Mouse (Mus musculus) liver, embryonic 15.5 days (tissue): ENCODE measurements around the gene Eng. TPM values are rescaled to one million over a fixed set of nuclear protein-coding genes. Genes with fewer than 3 reads are reported as not detected.

Experiments
- ATAC-seq: fragments of 200-750 bp; cut with Nextera tagmentation; 2 replicates; pipeline ENCODE4 v1.8.0; 2017; ENCODE audit warnings: moderate number of reproducible peaks, mild to moderate bottlenecking, moderate library complexity; ENCODE audit not compliant: insufficient read depth
- H3K27ac ChIP-seq: fragments of 300-500 bp; sonication (generic); replicated peaks from 2 replicates; pipeline ENCODE4 v1.5.1; 2015; ENCODE audit warnings: mild to moderate bottlenecking, inconsistent platforms
- H3K27me3 ChIP-seq: fragments of 300-500 bp; sonication (generic); 2 replicates; pipeline ENCODE4 v1.6.1; 2015; ENCODE audit warnings: mild to moderate bottlenecking, inconsistent platforms
- H3K36me3 ChIP-seq: fragments of 300-500 bp; sonication (generic); replicated peaks from 2 replicates; pipeline ENCODE4 v1.6.1; 2015; ENCODE audit warnings: moderate library complexity, mild to moderate bottlenecking, inconsistent platforms
- H3K4me1 ChIP-seq: fragments of 300-500 bp; sonication (generic); replicated peaks from 2 replicates; pipeline ENCODE4 v1.6.1; 2015; ENCODE audit warnings: inconsistent platforms
- H3K4me2 ChIP-seq: fragments of 300-500 bp; sonication (generic); 2 replicates; pipeline ENCODE4 v1.6.1; 2015; ENCODE audit warnings: moderate library complexity, mild to moderate bottlenecking, inconsistent platforms
- H3K4me3 ChIP-seq: fragments of 300-500 bp; sonication (generic); replicated peaks from 2 replicates; pipeline ENCODE4 v1.5.1; 2015; ENCODE audit warnings: mild to moderate bottlenecking, inconsistent platforms
- H3K9ac ChIP-seq: fragments of 300-500 bp; sonication (generic); 2 replicates; pipeline ENCODE4 v1.6.1; 2015; ENCODE audit warnings: moderate library complexity, mild to moderate bottlenecking, inconsistent platforms
- H3K9me3 ChIP-seq: fragments of 300-500 bp; sonication (generic); replicated peaks from 2 replicates; pipeline ENCODE4 v1.6.1; 2016; ENCODE audit warnings: inconsistent platforms
- WGBS: fragments of 180-500 bp; shearing (Covaris S2); methylation state at CpG from one replicate; pipeline ENCODE4 v1.1.7; 2015; ENCODE audit warnings: mixed read lengths; ENCODE audit not compliant: insufficient replicate concordance; 5-methylcytosine and 5-hydroxymethylcytosine counted together
- polyA plus RNA-seq: library from polyadenylated mRNA; unstranded; fragments of >200 nt; fragmentation: Nextera tagmentation; extraction: Ambion mirVana; gene quantifications from 2 replicates; pipeline ENCODE4 v1.2.1, GENCODE M21; 2015

Eng gene
- polyA plus RNA-seq, 1 experiment from 2014 or later = 23.5 TPM

DNA sequence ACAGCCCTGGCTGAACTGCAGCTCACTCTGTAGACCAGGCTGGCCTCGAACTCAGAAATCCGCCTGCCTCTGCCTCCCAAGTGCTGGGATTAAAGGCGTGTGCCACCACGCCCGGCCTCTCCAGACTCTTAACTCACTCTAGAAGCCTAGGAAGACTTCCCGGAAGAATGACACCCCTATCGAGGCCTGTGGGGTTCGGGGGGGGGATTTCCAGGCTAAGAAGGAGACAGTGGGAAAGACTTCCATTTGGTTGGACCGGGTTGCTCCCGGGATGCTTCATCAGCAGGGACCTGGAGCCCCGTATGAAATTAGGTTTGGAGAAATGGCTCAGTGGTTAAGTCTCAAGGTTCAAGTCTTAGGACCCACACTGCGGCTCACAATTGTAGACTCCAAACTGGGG, 48.3 kb downstream of the Eng start:
- 78% methylated on average over 12 of the region's 12 CpGs for WGBS
- Histone ChIP-seq H3K27me3 (no peaks in the 10 kb centered on the region), H3K36me3 (no peaks in the 10 kb centered on the region), H3K9ac (no peak overlapping the region), H3K4me3 (peak overlapping the region; percentile 71), H3K4me2 (peak overlapping the region; percentile 98), H3K9me3 (no peaks in the 10 kb centered on the region), H3K27ac (no peak overlapping the region; the same call in 1 of the 2 replicates), H3K4me1 (peaks cover 45% of the 10 kb centered on the region)
- no peak for ATAC-seq

DNA sequence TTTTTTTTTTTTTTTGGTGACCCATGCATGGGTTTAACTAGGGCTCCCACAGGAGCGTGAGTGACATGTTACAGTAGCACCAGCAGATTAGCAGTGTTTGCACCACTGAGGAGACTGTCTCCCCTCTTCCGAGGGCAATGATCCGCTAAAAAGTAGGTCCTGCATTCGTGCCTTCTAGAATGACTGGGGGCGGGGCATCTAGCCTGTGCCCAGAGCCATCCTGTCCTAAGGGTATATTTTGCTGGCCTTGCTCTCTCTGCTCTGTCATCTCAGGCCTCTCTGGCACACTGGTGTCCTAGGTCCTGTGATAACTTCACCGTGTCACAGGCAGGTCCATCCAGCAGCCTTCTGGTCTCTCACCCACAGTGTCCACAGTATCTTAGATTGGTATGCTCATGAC, 53.3 kb downstream of the Eng start:
- H3K36me3 ChIP-seq = peaks cover 19% of the 10 kb centered on the region
- 72% methylated on average over 6 of the region's 6 CpGs for WGBS
- H3K4me3 ChIP-seq = no peak overlapping the region
- no peaks in the 10 kb centered on the region for H3K9me3 ChIP-seq
- H3K4me1 ChIP-seq = peaks cover 10% of the 10 kb centered on the region; the same call in 1 of the 2 replicates
- H3K4me2 ChIP-seq = no peak overlapping the region
- H3K9ac ChIP-seq = no peak overlapping the region
- no peaks in the 10 kb centered on the region for H3K27me3 ChIP-seq
- ATAC-seq = no peak
- H3K27ac ChIP-seq = no peak overlapping the region

DNA sequence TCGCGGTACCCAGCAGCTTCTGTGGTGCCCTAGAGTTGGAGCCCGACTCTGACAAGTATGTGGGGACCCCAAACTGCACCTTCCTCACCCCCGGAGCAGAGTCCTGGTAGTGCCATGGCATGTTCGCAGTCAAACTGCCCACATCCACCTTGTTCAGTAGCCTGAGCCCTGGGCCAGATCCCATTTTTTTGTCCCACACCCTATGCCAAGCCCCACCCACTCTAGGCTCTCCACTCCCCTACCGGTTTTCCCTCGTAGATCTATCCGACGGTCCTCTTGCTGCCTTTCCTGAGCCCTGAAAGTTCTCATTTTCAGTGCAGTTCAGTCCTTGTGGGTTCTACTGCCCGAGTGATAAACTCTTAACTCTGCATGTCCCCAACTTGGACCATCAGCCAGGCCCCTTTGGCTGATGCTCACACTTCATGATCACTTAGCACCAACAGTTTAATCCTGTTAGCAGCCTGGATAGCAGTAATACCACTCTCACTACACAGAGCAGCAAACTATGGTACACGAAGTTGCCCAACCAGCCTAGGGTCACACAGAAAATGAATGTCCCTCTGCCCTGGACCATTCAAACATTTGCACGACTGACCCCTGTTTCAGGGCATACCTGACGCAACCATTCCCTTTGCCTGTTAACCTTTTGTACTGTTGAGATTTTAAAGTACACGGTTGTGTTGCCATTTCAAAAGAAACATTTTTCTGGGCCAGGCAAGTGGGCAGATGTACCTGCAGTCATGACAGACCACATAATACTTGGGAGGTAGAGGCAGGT, 54.8 kb downstream of the Eng start:
- WGBS = 70% methylated on average over 14 of the region's 14 CpGs
- 0 out of 2 replicates have a peak overlapping the region, but pooled peaks have one; percentile 11 for H3K4me3 ChIP-seq
- peak; percentile 71 for ATAC-seq
- no peaks in the 10 kb centered on the region for H3K27me3 ChIP-seq
- H3K9ac ChIP-seq = no peak overlapping the region
- no peaks in the 10 kb centered on the region for H3K9me3 ChIP-seq
- H3K36me3 ChIP-seq = peaks cover 34% of the 10 kb centered on the region
- H3K4me2 ChIP-seq = peak overlapping the region; percentile 43
- 0 out of 2 replicates have a peak, but pooled peaks cover 4% of the 10 kb centered on the region for H3K4me1 ChIP-seq
- peak overlapping the region; percentile 79 for H3K27ac ChIP-seq

DNA sequence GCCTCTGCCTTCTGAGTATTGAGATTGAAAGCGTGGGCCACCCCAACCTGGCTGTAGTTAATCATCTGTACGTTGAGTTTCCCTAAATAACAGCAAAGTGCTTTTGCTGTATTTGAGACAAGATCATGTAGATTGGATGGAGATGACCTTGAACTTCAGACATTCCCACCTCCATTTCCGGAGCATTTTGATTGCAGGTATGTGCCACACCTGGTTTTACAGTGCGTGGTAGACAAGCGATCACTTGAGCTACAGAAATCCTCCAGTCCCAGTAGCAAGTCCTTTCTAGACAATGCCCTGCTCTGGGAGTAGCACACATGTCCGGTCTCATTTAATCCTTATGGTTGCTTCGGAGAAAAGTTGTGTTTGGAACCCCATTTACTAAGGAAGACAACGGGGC, 56.7 kb downstream of the Eng start:
- Histone ChIP-seq H3K27me3 (no peaks in the 10 kb centered on the region), H3K36me3 (peaks cover 53% of the 10 kb centered on the region), H3K4me3 (peak overlapping the region; percentile 13), H3K27ac (peak overlapping the region; percentile 74), H3K9me3 (no peaks in the 10 kb centered on the region), H3K9ac (no peak overlapping the region; the same call in 1 of the 2 replicates), H3K4me1 (0 out of 2 replicates have a peak, but pooled peaks cover 9% of the 10 kb centered on the region), H3K4me2 (peak overlapping the region; percentile 43)
- 79% methylated on average over 8 of the region's 8 CpGs for WGBS
- ATAC-seq = no peak

DNA sequence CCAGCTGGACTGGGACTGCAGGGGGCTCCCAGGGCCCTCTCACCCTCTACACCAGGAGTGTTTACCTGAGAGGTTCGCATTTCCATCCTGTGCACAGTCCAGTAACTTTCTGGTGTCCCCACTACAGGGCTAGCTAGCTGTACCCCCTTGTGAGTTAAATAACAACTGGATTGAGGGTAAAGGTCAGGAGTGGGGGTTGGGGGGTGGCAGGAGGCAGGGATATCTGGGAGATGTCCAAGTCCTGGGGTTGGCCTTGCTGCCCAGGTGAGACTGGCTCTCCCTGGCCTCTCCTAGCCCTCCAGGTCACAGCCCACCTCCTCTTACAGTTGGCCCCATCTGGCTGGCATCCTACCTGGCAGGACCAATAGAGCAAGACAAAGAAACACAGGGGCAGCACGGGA, 57.6 kb downstream of the Eng start, which contains the start of gene Fpgs:
Gene Fpgs (minus strand): TSS at position 125 of the 401 bp plus-strand sequence.
- Histone ChIP-seq H3K4me1 (0 out of 2 replicates have a peak, but pooled peaks cover 12% of the 10 kb centered on the region), H3K27ac (peak within 1 kb of the TSS; percentile 74), H3K36me3 (peaks cover 63% of the 10 kb centered on the region), H3K9me3 (no peaks in the 10 kb centered on the region), H3K27me3 (no peaks in the 10 kb centered on the region), H3K4me3 (peak within 1 kb of the TSS; percentile 13), H3K9ac (peak within 1 kb of the TSS; percentile 15; the same call in 1 of the 2 replicates), H3K4me2 (peak within 1 kb of the TSS; percentile 43)
- peak; percentile 60 for ATAC-seq
- WGBS = 70% methylated on average over 2 of the region's 2 CpGs

DNA sequence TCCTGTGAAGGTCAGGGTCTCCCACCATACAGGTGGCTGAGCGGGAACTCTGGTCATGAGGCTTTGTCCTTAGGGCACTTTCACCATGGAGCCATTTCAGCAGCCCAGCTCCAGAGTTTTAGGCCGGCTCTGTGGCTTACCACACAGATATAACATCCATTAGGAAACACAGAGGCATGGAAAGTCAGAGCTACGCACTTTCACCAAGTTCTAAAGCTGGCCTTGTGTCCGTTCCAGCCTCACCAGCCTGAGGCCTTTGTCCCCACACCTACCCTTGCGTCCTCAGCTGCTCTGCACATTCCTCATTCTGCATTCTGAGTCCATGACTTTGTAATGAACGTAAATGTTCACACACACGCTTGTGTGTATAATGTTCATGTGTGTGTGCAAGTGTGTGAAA, 58.6 kb downstream of the Eng start:
- 83% methylated on average over 7 of the region's 7 CpGs for WGBS
- Histone ChIP-seq H3K4me2 (no peak overlapping the region), H3K9ac (no peak overlapping the region), H3K27ac (peak overlapping the region; percentile 53; the same call in 1 of the 2 replicates), H3K4me3 (no peak overlapping the region), H3K36me3 (peaks cover 73% of the 10 kb centered on the region), H3K4me1 (peaks cover 19% of the 10 kb centered on the region), H3K27me3 (no peaks in the 10 kb centered on the region), H3K9me3 (no peaks in the 10 kb centered on the region)
- ATAC-seq = no peak

DNA sequence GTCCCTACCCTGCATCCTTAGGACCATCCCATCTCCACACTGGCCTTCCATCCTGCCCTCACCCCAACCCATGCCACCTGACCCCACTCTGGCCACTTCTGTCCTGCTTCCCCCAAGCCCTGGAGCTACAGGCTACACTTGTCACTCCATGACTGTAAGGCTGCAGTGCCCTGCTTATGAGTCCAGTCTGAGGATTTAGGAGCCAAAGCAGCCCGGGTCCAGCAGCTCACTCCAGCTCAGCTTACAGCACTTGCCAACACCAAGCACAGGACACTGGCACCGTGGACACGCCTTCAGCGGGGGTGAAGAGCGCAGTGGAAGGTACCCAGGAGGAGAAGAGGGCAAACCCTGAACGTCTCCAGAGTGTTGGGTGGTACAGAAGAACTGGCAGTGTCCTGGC, 60.6 kb downstream of the Eng start:
- Histone ChIP-seq H3K4me3 (no peak overlapping the region), H3K4me1 (peaks cover 35% of the 10 kb centered on the region), H3K27ac (no peak overlapping the region), H3K36me3 (peaks cover 89% of the 10 kb centered on the region), H3K9ac (no peak overlapping the region), H3K27me3 (no peaks in the 10 kb centered on the region), H3K9me3 (no peaks in the 10 kb centered on the region), H3K4me2 (no peak overlapping the region)
- 84% methylated on average over 6 of the region's 6 CpGs for WGBS
- ATAC-seq = no peak

DNA sequence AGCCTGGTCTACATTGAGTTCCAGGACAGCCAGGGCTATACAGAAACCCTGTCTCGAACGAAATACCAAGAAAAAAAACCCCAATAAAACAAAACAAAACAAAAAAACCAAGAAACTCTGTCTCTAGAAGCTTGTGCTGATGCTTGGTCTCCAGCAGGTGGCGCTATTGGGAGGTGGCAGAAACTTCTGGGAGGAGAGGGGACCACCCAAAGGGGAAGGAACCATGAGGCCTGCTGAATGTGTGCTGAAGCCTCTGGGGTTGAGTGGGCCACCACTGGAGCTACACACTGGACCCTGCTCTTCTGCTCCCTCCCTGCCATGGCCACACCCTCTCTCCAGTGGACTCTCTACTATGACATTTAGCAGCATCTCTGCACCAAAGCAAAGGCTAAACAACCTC, 62.2 kb downstream of the Eng start:
- Histone ChIP-seq H3K27me3 (no peaks in the 10 kb centered on the region), H3K36me3 (peaks cover 79% of the 10 kb centered on the region), H3K9me3 (no peaks in the 10 kb centered on the region), H3K4me1 (peaks cover 40% of the 10 kb centered on the region), H3K27ac (no peak overlapping the region), H3K4me2 (no peak overlapping the region), H3K9ac (no peak overlapping the region), H3K4me3 (no peak overlapping the region)
- ATAC-seq = no peak
- 17% methylated on average over 3 of the region's 3 CpGs for WGBS

DNA sequence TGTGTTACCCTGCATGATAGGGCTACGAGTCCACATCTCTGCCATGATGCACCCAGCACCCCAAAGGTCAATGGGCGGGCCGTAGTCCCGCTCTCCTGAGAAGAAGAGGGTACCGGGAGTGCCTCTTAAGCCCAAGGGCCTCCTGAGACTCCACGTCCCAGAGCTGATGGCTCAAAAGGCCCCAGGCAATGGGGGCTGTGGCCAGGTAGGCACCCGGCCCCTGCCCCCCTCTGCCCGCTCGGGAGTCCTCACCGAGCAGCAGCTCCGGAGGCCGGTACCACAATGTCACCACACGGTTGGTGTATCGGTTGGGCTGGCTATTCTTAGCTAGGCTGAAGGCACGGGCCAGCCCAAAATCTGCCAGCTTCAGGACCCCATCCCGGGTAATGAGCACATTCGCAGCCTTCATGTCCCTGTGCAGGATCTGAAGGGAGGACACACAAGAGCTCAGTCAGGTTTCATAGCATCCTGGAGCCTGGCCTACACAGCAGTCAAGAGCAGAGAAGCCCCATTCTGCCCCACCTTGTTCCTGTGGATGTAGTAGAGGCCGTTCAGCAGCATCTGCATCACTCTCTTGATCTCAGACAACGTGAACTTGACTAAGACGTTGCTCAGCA, 63.2 kb downstream of the Eng start:
- Histone ChIP-seq H3K36me3 (peaks cover 70% of the 10 kb centered on the region), H3K27ac (no peak overlapping the region; the same call in 1 of the 2 replicates), H3K4me1 (peaks cover 50% of the 10 kb centered on the region), H3K4me2 (no peak overlapping the region), H3K27me3 (no peaks in the 10 kb centered on the region), H3K9ac (no peak overlapping the region), H3K4me3 (no peak overlapping the region), H3K9me3 (no peaks in the 10 kb centered on the region)
- 83% methylated on average over 20 of the region's 20 CpGs for WGBS
- ATAC-seq = no peak

DNA sequence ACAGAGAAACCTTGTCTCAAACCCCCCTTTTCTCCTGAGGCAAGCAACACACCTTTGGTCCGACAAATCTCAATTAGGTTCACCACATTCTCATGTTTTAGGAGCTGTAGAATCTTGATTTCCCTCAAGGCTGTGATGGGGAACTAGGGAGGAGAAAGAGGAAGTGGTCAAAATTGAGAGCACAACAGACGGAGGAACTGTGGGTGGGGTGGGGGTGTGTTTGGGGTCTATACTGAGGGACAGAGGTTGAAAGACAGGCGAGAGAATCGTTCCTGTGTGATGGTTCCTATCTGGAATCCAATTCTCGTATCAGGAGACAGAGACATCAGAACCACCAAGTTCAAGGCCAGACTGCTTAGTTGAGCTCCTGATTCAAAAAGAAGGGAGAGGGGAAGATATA, 64.0 kb downstream of the Eng start:
- WGBS = 38% methylated on average over 5 of the region's 5 CpGs
- Histone ChIP-seq H3K4me1 (peaks cover 58% of the 10 kb centered on the region), H3K9ac (no peak overlapping the region), H3K4me2 (peak overlapping the region; percentile 18), H3K27me3 (no peaks in the 10 kb centered on the region), H3K27ac (no peak overlapping the region; the same call in 1 of the 2 replicates), H3K4me3 (no peak overlapping the region; the same call in 1 of the 2 replicates), H3K9me3 (no peaks in the 10 kb centered on the region), H3K36me3 (peaks cover 62% of the 10 kb centered on the region)
- ATAC-seq = no peak

DNA sequence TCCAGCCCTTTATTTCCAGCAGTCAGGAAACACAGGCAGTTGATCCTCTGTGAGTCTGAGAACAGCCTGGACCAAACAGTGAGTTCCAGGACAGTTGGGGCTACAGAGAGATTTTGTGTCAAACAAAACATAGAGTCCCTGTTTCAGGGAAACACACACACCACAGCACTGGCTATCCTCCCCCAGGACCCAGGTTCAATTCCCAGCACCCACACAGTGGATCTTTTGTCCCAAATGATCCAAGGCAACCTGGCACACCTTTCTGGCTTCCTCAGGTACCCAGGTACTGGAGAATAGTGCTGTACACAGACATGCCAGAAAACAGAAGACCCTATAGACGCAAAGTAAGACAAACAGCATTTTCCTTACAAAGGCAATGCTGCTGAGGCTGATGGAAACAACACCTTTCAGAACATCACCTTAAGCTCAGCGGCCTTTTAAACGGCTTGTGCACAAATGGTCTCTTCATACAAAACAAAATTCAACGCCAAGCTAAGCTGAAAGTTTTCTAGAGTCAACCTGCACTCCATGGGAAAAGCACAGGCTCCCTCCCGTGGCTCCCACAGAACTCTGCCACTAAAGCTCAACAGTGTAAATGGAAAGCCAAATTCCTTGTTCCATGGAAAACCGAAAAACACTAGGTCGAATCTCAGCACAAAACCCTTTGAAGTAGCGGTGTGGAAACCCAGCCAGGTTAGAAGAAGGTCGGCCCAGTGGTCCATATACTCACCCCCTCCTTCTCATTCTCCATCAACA, 65.1 kb downstream of the Eng start:
- WGBS = 20% methylated on average over 9 of the region's 9 CpGs
- no peaks in the 10 kb centered on the region for H3K9me3 ChIP-seq
- peak overlapping the region; percentile 94 for H3K4me2 ChIP-seq
- peak overlapping the region; percentile 94 for H3K27ac ChIP-seq
- no peaks in the 10 kb centered on the region for H3K27me3 ChIP-seq
- H3K4me3 ChIP-seq = peak overlapping the region; percentile 94
- no peak for ATAC-seq
- H3K36me3 ChIP-seq = peaks cover 52% of the 10 kb centered on the region
- H3K4me1 ChIP-seq = peaks cover 59% of the 10 kb centered on the region
- peak overlapping the region; percentile 90 for H3K9ac ChIP-seq
